In the genomic region with DNA sequence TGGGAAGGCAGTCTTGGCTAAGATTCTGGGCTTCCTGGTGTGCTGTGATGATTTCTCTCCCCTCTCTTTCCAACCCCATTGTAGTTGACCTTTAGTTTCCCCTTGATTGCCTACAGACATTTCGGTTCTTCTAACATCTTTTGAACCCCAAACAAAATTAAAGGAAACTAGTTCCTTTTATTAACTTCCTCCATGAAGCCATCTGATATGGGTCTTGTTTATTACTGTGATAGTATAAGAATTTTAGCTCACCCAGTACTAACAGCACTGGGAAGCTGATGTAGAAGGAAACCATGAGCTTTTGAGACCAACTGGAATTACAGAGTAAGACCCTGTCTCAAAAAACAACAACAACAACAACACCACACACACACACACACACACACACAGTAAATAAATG, we compare ENCODE assay signal across 22 mouse cellular contexts.
"Had no signal": no experiment of that assay in that cellular context is flagged by ENCODE, and none has a peak within 500 bp of the region (broad histone marks: within the 10 kb centered on the region; RNA-seq: fewer than 3 reads in every experiment).

No protein-coding gene starts in this region.

- H3K27me3 ChIP-seq: liver, embryonic 13.5 days; liver, embryonic 15.5 days; lung, embryonic 15.5 days; megakaryocyte, embryonic 14.5 days; midbrain, embryonic 13.5 days; midbrain, embryonic 15.5 days; neural tube, embryonic 13.5 days; neural tube, embryonic 15.5 days; stomach, embryonic 15.5 days had no signal

- DNase-seq: liver, embryonic 13.5 days; liver, postnatal 0 days; lung, adult 2 months; lung, postnatal 14 days; lung, postnatal 36 days; retina, postnatal 1 day; right cerebral cortex, adult 18-20 months; right cerebral cortex, postnatal 14 days; thymus, postnatal 14 days; thymus, postnatal 36 days had no signal

- H3K27ac ChIP-seq: liver, embryonic 13.5 days; liver, embryonic 15.5 days; lung, embryonic 15.5 days; macrophage; midbrain, embryonic 13.5 days; midbrain, embryonic 15.5 days; neural tube, embryonic 13.5 days; neural tube, embryonic 15.5 days; stomach, embryonic 15.5 days; stomach, postnatal 0 days had no signal

- H3K36me3 ChIP-seq: liver, embryonic 13.5 days; liver, embryonic 15.5 days; lung, embryonic 15.5 days; midbrain, embryonic 13.5 days; midbrain, embryonic 15.5 days; neural tube, embryonic 13.5 days; neural tube, embryonic 15.5 days; stomach, embryonic 15.5 days had no signal

- H3K4me3 ChIP-seq: liver, embryonic 13.5 days; liver, embryonic 15.5 days; lung, embryonic 15.5 days; megakaryocyte, embryonic 14.5 days; midbrain, embryonic 13.5 days; midbrain, embryonic 15.5 days; myocyte; neural tube, embryonic 13.5 days; neural tube, embryonic 15.5 days; stomach, embryonic 15.5 days had no signal

- H3K4me1 ChIP-seq: lung, embryonic 15.5 days; midbrain, embryonic 13.5 days; midbrain, embryonic 15.5 days; neural tube, embryonic 13.5 days; neural tube, embryonic 15.5 days; stomach, embryonic 15.5 days had no signal

- ATAC-seq: liver, postnatal 0 days; lung, postnatal 0 days; midbrain, embryonic 13.5 days; midbrain, embryonic 15.5 days had no signal
